Mouse (Mus musculus) CH12F3 (cell line): ENCODE data around the gene 4930444G20Rik.
"Not testable (repeated sequence)": the region's sequence is repeated elsewhere in the genome, so short reads cannot be mapped to it uniquely, and the experiment has no call there.

Experiments
- in situ Hi-C: fragments of 300-500 bp; cut with MboI; formaldehyde crosslinking; loops from 2 replicates; pipeline ENCODE4 v1.14.3; 2020; ENCODE audit warnings: low sequenced_read_pairs

Gene 4930444G20Rik

GRCm38 (mm10) chr10:22067979-22068378 lies at the start of gene 4930444G20Rik:
Gene 4930444G20Rik, minus strand, starts transcription at chr10:22068079.
- in situ Hi-C loops: not testable (repeated sequence)

GRCm38 (mm10) chr10:22074531-22074930 lies 6.7 kb upstream of the 4930444G20Rik start:
- in situ Hi-C loops: no loop called here

- in situ Hi-C loops: no loop called here
These were observed 4.9 kb upstream of the 4930444G20Rik start for GRCm38 (mm10) chr10:22072739-22073138.

- in situ Hi-C loops: no loop called here
These were observed 2.7 kb upstream of the 4930444G20Rik start for GRCm38 (mm10) chr10:22070576-22070975.

- in situ Hi-C loops: no loop called here
These were observed 2.3 kb upstream of the 4930444G20Rik start for GRCm38 (mm10) chr10:22070168-22070567.

GRCm38 (mm10) chr10:22059415-22059814 lies 8.5 kb downstream of the 4930444G20Rik start:
- in situ Hi-C loops: no loop called here

GRCm38 (mm10) chr10:22059026-22059325 lies 8.9 kb downstream of the 4930444G20Rik start:
- in situ Hi-C loops: no loop called here

- in situ Hi-C loops: no loop called here
These were observed 9.5 kb downstream of the 4930444G20Rik start for GRCm38 (mm10) chr10:22058218-22059025.

GRCm38 (mm10) chr10:22055308-22055707 lies 12.6 kb downstream of the 4930444G20Rik start:
- in situ Hi-C loops: no loop called here

GRCm38 (mm10) chr10:22036256-22036655 lies 31.6 kb downstream of the 4930444G20Rik start:
- in situ Hi-C loops: loop anchor here (25.0 kb wide), 1 partner anchor 451 kb away; no protein-coding TSS in a partner anchor

GRCm38 (mm10) chr10:22034303-22034702 lies 33.6 kb downstream of the 4930444G20Rik start:
- in situ Hi-C loops: loop anchor here (25.0 kb wide), 1 partner anchor 453 kb away; no protein-coding TSS in a partner anchor

- in situ Hi-C loops: no loop called here
These were observed 49.3 kb downstream of the 4930444G20Rik start for GRCm38 (mm10) chr10:22018618-22019017.

- in situ Hi-C loops: no loop called here
These were observed 50.3 kb downstream of the 4930444G20Rik start for GRCm38 (mm10) chr10:22017469-22018159.
